Mouse (Mus musculus) lung, embryonic 16.5 days (tissue): ENCODE measurements around the gene Pim1. TPM values are rescaled to one million over a fixed set of nuclear protein-coding genes. Genes with fewer than 3 reads are reported as not detected.
"Not testable (repeated sequence)": the region's sequence is repeated elsewhere in the genome, so short reads cannot be mapped to it uniquely, and the experiment has no call there.

ENCODE experiments used
- ATAC-seq: fragments of 200-750 bp; cut with Nextera tagmentation; 2 replicates; pipeline ENCODE4 v1.8.0; 2017; ENCODE audit warnings: low read depth, mild to moderate bottlenecking, moderate library complexity
- H3K27ac ChIP-seq: fragments of 300-500 bp; sonication (generic); 2 replicates; pipeline ENCODE4 v1.5.1; 2014; ENCODE audit warnings: mild to moderate bottlenecking, control low read depth, low read length
- H3K27me3 ChIP-seq: fragments of 300-500 bp; sonication (generic); 2 replicates; pipeline ENCODE4 v1.6.1; 2014; ENCODE audit warnings: low read depth, low read length, mixed read lengths; ENCODE audit not compliant: control insufficient read depth, insufficient read depth
- H3K36me3 ChIP-seq: fragments of 300-500 bp; sonication (generic); 2 replicates; pipeline ENCODE4 v1.6.1; 2014; ENCODE audit warnings: low read length; ENCODE audit not compliant: control insufficient read depth, insufficient read depth
- H3K4me1 ChIP-seq: fragments of 300-500 bp; sonication (generic); replicated peaks from 2 replicates; pipeline ENCODE4 v1.6.1; 2014; ENCODE audit warnings: low read length, mixed read lengths; ENCODE audit not compliant: control insufficient read depth, insufficient read depth
- H3K4me2 ChIP-seq: fragments of 300-500 bp; sonication (generic); 2 replicates; pipeline ENCODE4 v1.6.1; 2014; ENCODE audit warnings: low read depth, low read length, control low read depth
- H3K4me3 ChIP-seq: fragments of 300-500 bp; sonication (generic); 2 replicates; pipeline ENCODE4 v1.5.1; 2014; ENCODE audit warnings: mild to moderate bottlenecking, low read length, control low read depth
- H3K9ac ChIP-seq: fragments of 300-500 bp; sonication (generic); 2 replicates; pipeline ENCODE4 v1.6.1; 2014; ENCODE audit warnings: low read length, control low read depth
- H3K9me3 ChIP-seq: fragments of 300-500 bp; sonication (generic); 2 replicates; pipeline ENCODE4 v1.6.1; 2016; ENCODE audit warnings: low read length; ENCODE audit not compliant: control insufficient read depth
- WGBS: fragments of 180-500 bp; shearing (Covaris S2); extraction: QIAGEN DNeasy Blood & Tissue Kit; methylation state at CpG from one replicate; pipeline ENCODE4 v1.1.7; 2014; 5-methylcytosine and 5-hydroxymethylcytosine counted together
- polyA plus RNA-seq: library from polyadenylated mRNA; unstranded; fragments of >200 nt; fragmentation: Nextera tagmentation; extraction: Ambion mirVana; gene quantifications from 2 replicates; pipeline ENCODE4 v1.2.1, GENCODE M21; 2015

Pim1 gene
- polyA plus RNA-seq, 1 experiment from 2014 or later: 15.6 TPM

DNA sequence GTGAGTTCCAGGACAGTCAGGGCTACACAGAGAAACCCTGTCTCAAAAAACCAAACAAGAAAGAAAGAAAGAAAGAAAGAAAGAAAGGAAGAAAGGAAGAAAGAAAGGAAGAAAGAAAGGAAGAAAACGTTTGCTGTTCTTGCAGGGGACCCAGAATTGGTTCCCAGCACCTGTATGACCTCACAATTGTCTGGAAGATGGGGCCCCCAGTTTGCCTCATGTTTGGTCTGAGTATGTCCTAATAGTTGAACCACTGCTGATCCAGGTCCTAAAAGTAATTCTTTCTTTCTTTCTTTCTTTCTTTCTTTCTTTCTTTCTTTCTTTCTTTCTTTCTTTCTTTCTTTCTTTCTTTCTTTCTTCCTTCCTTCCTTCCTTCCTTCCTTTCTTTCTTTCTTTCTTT, 6.9 kb downstream of the Pim1 start:
- H3K36me3 ChIP-seq, H3K27ac ChIP-seq, H3K4me3 ChIP-seq, H3K9ac ChIP-seq, H3K27me3 ChIP-seq, H3K9me3 ChIP-seq, ATAC-seq, H3K4me2 ChIP-seq: not testable (repeated sequence)
- peaks cover 12% of the 10 kb centered on the region for H3K4me1 ChIP-seq
- WGBS: 67% methylated on average over 1 of the region's 1 CpGs

DNA sequence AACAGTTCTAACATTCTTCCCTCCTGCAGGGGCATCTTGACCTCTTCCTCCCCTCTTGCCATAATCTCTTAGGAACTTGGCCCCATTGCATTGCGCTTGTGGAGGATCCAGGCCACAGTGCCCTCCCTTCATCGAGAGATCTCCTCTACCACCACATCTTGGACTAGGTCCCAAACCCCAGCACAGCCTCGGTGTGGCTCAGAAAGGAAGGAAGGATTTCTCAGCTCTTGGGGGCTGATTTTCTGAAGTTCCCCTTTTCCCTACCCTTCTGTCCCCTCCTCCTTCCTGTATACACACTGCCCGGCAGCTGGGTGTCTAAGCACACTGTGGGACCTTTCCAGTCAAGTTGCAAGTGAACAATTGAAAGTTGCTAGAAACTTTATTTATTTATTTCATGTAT, 7.5 kb downstream of the Pim1 start:
- peaks cover 13% of the 10 kb centered on the region for H3K4me1 ChIP-seq
- no peak for ATAC-seq
- H3K9me3 ChIP-seq: no peaks in the 10 kb centered on the region
- H3K27ac ChIP-seq: no peak overlapping the region
- H3K4me2 ChIP-seq: no peak overlapping the region
- no peaks in the 10 kb centered on the region for H3K27me3 ChIP-seq
- H3K9ac ChIP-seq: no peak overlapping the region
- H3K36me3 ChIP-seq: peaks cover 2% of the 10 kb centered on the region; the same call in 1 of the 2 replicates
- WGBS: 30% methylated on average over 4 of the region's 4 CpGs
- H3K4me3 ChIP-seq: no peak overlapping the region

GRCm38 (mm10) chr17:29498952-29499351, 8.4 kb downstream of the Pim1 start:
- H3K9ac ChIP-seq, H3K9me3 ChIP-seq, H3K4me2 ChIP-seq, H3K4me3 ChIP-seq, H3K27me3 ChIP-seq, H3K27ac ChIP-seq, H3K36me3 ChIP-seq, H3K4me1 ChIP-seq, ATAC-seq: not testable (repeated sequence)
- WGBS: 88% methylated on average over 2 of the region's 2 CpGs

DNA sequence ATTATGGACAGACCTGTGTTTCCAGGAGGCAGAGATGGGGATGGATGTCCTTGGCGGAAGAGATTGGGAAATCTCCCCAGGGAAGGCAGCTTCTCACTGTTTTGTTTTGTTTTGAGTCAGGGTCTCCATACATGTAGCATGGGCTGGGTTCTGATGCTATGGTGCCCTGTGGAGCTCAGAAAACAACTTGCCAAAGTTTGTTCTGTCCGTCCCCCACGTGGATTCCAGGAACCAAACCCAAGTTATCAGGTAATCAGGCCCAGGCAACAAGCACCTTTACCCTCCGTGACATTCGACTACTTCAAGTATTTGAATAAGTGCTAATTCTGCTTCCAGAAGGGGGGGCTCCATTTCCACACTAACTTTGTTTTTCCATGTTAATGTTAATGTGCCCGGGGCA, 9.0 kb downstream of the Pim1 start:
- 54% methylated on average over 6 of the region's 6 CpGs for WGBS
- H3K9ac ChIP-seq: no peak overlapping the region
- H3K4me1 ChIP-seq: peaks cover 6% of the 10 kb centered on the region
- H3K4me2 ChIP-seq: no peak overlapping the region
- no peak for ATAC-seq
- H3K36me3 ChIP-seq: no peaks in the 10 kb centered on the region
- no peaks in the 10 kb centered on the region for H3K27me3 ChIP-seq
- no peak overlapping the region for H3K4me3 ChIP-seq
- H3K9me3 ChIP-seq: peaks cover 3% of the 10 kb centered on the region; the same call in 1 of the 2 replicates
- H3K27ac ChIP-seq: no peak overlapping the region

DNA sequence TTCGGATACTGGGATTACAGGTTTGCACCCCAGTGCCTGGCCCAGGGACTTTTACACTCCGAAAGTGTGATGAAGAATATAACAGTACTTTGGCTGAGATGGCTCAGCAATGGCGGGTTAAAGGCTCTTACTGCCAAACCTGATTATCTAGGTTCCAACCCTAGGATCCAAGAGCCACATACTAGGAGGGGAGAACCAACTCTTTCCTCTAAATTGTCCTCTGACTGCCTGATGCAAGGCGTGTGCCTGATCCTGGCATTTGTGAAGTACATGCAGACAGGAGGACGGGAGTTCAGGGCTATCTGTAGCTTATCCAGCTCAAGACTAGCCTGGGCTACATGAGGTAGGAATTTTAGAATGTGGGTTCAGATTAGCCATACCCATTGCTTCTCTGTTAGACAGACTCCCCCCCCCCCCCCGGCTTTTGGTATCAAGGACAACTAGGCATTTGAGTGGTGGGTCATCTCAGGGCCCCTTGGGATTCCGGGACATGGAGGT, 9.7 kb downstream of the Pim1 start:
- Histone ChIP-seq H3K4me1 (peaks cover 6% of the 10 kb centered on the region), H3K4me3 (no peak overlapping the region), H3K36me3 (no peaks in the 10 kb centered on the region), H3K27me3 (no peaks in the 10 kb centered on the region), H3K4me2 (no peak overlapping the region), H3K9me3 (peaks cover 3% of the 10 kb centered on the region; the same call in 1 of the 2 replicates), H3K27ac (no peak overlapping the region), H3K9ac (no peak overlapping the region)
- WGBS: 68% methylated on average over 7 of the region's 7 CpGs
- no peak for ATAC-seq

DNA sequence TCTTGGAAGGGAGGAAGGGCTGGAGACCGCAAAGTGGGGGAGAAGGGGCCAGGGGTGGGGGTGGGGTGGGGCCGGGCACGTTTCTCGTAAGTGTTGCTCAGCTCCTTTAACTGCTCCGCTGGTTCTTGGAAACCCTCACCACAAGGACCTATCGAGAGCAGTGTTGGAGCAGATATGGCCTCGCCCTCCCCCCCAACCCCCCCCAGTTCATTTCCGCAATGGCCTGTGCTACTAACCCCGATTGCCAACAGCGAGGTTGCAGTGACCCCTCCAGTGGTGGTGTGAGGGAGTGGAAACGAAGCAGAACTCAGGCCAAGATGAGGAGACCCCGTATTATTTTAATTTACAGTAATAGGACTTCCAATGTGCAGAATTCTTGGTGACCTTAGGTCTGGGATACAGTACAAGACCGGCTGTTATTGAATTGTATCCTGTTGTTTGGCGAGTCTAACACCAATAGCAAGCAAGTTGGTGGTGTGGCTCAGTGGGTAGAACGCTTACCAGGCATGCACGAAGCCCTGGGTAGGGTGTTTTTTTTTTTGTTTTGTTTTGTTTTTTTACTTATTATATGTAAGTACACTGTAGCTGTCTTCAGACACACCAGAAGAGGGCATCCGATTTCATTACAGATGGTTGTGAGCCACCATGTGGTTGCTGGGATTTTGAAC, 10.4 kb downstream of the Pim1 start:
- Histone ChIP-seq H3K4me2 (no peak overlapping the region), H3K9ac (no peak overlapping the region), H3K27me3 (no peaks in the 10 kb centered on the region), H3K36me3 (no peaks in the 10 kb centered on the region), H3K4me1 (peaks cover 6% of the 10 kb centered on the region), H3K4me3 (no peak overlapping the region), H3K9me3 (peaks cover 3% of the 10 kb centered on the region; the same call in 1 of the 2 replicates), H3K27ac (no peak overlapping the region)
- peak; percentile 63 for ATAC-seq
- 59% methylated on average over 17 of the region's 17 CpGs for WGBS

- Histone ChIP-seq H3K4me2 (peak overlapping the region; percentile 50), H3K9ac (no peak overlapping the region), H3K4me3 (no peak overlapping the region), H3K36me3 (no peaks in the 10 kb centered on the region), H3K9me3 (peaks cover 3% of the 10 kb centered on the region; the same call in 1 of the 2 replicates), H3K4me1 (peaks cover 6% of the 10 kb centered on the region), H3K27ac (0 out of 2 replicates have a peak overlapping the region, but pooled peaks have one; percentile 28), H3K27me3 (no peaks in the 10 kb centered on the region)
- 58% methylated on average over 7 of the region's 7 CpGs for WGBS
- ATAC-seq: no peak
Observed at GRCm38 (mm10) chr17:29502005-29502668, 11.6 kb downstream of the Pim1 start.

DNA sequence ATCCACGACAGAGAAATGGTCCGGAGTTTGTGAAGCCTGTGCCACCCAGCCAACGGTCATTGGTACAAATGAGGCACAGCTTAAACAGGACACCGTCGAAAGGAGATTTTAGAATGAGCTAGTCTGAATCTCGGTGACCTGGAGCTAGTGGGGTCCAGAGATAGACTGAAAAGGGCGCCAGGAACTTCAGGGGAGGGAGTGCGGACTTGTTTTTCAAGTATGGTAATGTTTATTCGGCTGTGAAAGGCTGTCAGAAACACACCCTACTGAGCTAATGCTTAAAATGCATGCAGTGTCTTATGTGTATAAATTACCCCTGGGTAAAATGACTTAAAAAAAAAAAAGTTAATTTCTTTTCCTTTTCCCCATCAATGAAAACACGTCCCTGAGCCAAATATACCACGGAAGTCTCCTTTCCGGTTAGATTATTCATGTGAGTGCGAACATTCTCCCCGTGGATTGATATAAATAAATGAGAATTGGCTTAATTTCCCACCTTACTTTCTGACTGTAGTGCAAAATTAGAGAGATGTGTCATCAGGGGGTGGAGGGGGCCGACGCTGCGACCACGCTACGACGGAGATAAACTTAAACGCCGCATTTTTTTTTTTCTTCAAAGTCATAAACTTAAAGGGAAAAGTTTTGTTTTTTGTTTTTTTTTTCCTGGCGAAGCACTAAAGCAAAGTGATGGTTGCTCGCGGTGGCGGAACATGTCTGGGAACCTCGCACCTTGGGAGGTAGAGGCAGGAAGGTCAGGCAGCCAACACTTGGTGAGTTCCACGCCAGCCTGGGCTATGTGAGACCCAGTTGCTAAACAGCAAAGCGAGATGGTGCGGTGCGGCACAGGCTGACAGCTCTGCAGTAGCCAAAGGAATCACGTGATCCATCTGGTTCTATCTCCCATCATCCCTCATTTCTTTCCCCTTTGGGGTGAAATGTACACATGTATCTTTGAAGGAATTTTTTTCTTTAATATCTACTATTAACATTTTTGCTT, 12.4 kb downstream of the Pim1 start:
- WGBS: 8% methylated on average over 32 of the region's 32 CpGs
- Histone ChIP-seq H3K9me3 (peaks cover 3% of the 10 kb centered on the region; the same call in 1 of the 2 replicates), H3K4me2 (peak overlapping the region; percentile 50), H3K36me3 (no peaks in the 10 kb centered on the region), H3K27me3 (no peaks in the 10 kb centered on the region), H3K4me1 (peaks cover 4% of the 10 kb centered on the region), H3K4me3 (peak overlapping the region; percentile 7), H3K9ac (no peak overlapping the region), H3K27ac (0 out of 2 replicates have a peak overlapping the region, but pooled peaks have one; percentile 28)
- ATAC-seq: no peak; the same call in 1 of the 2 replicates
